Mouse (Mus musculus) CH12.LX (cell line): Measurements from ENCODE around the gene Ebf4. TPM values are rescaled to one million over a fixed set of nuclear protein-coding genes. Genes with fewer than 3 reads are reported as not detected.

Experiments used
- DNase-seq: peaks from one replicate; pipeline ENCODE4 v3.0.0-alpha.2; 2013; ENCODE audit errors: extremely low read depth
- H3K27ac ChIP-seq: 2 replicates; pipeline ENCODE4 v1.5.1; 2012; ENCODE audit warnings: low read depth, mild to moderate bottlenecking, control low read depth, moderate library complexity; ENCODE audit not compliant: insufficient read depth
- H3K27me3 ChIP-seq: replicated peaks from 2 replicates; pipeline ENCODE3; 2012; ENCODE audit warnings: inconsistent platforms
- H3K36me3 ChIP-seq, 2 experiments: replicated peaks in 1 of 2; 2 replicates each; pipeline versions ENCODE3 to v1.6.1; 2012; ENCODE audit warnings: inconsistent platforms in 1 of 2, low read length in 1 of 2, mild to moderate bottlenecking in 1 of 2, mixed read lengths in 1 of 2, moderate library complexity in 1 of 2; ENCODE audit not compliant: control insufficient read depth in 1 of 2, insufficient read depth in 1 of 2
- H3K4me1 ChIP-seq, 2 experiments: 2 replicates each; pipeline ENCODE4 v1.6.1; 2012; ENCODE audit warnings: inconsistent platforms in 1 of 2, moderate library complexity in 1 of 2; ENCODE audit not compliant: insufficient read depth in 2 of 2, control insufficient read depth in 1 of 2
- H3K4me2 ChIP-seq: 2 replicates; pipeline ENCODE4 v1.6.1; 2012; ENCODE audit warnings: low read depth, mild to moderate bottlenecking, control low read depth; ENCODE audit not compliant: poor library complexity, insufficient read depth, severe bottlenecking
- H3K4me3 ChIP-seq, 3 experiments: fragments of 150-350 bp in 1 of 3; sonication (generic) in 1 of 3; replicated peaks in 1 of 3; 2 replicates each; pipeline versions ENCODE3 to v1.5.1; 2011 to 2012; ENCODE audit warnings: low read depth in 2 of 3, low read length in 2 of 3, mild to moderate bottlenecking in 2 of 3, moderate library complexity in 2 of 3, control low read depth in 1 of 3, improper control_type of control experiment in 1 of 3, inconsistent platforms in 1 of 3, mixed read lengths in 1 of 3; ENCODE audit not compliant: poor library complexity in 1 of 3
- H3K79me2 ChIP-seq: replicated peaks from 2 replicates; pipeline ENCODE4 v1.6.1; 2012; ENCODE audit warnings: mild to moderate bottlenecking, moderate library complexity; ENCODE audit not compliant: control insufficient read depth, poor library complexity, insufficient read depth, severe bottlenecking; ENCODE audit errors: extremely low read depth
- H3K9ac ChIP-seq: 2 replicates; pipeline ENCODE4 v1.6.1; 2012; ENCODE audit warnings: low read depth, mild to moderate bottlenecking, control low read depth, moderate library complexity; ENCODE audit not compliant: insufficient read depth
- H3K9me3 ChIP-seq: replicated peaks from 2 replicates; pipeline ENCODE3; 2012; ENCODE audit warnings: low read length, inconsistent platforms, mixed read lengths
- BHLHE40 ChIP-seq: IDR thresholded peaks from 2 replicates; pipeline ENCODE4 v1.6.1; 2011; ENCODE audit warnings: mild to moderate bottlenecking, low read depth, low read length, improper control_type of control experiment
- CHD1 ChIP-seq: IDR thresholded peaks from 2 replicates; pipeline ENCODE4 v1.6.1; 2012; ENCODE audit warnings: low read depth, low read length, improper control_type of control experiment, inconsistent platforms
- CHD2 ChIP-seq: IDR thresholded peaks from 2 replicates; pipeline ENCODE4 v1.6.1; 2011; ENCODE audit warnings: low read length, improper control_type of control experiment
- CTCF ChIP-seq, 2 experiments: IDR thresholded peaks in 1 of 2; conservative IDR thresholded peaks in 1 of 2; 2 replicates each; pipeline ENCODE4 v1.5.1; 2011 to 2012; ENCODE audit warnings: low read depth in 2 of 2, low read length in 2 of 2, improper control_type of control experiment in 1 of 2, inconsistent platforms in 1 of 2, mild to moderate bottlenecking in 1 of 2, moderate library complexity in 1 of 2
- E2F4 ChIP-seq: IDR thresholded peaks from 2 replicates; pipeline ENCODE4 v1.6.1; 2011; ENCODE audit warnings: low read depth, low read length, improper control_type of control experiment; ENCODE audit not compliant: insufficient replicate concordance
- EP300 ChIP-seq: IDR thresholded peaks from 2 replicates; pipeline ENCODE4 v1.6.1; 2011; ENCODE audit warnings: low read length, improper control_type of control experiment
- HCFC1 ChIP-seq: IDR thresholded peaks from 2 replicates; pipeline ENCODE4 v1.6.1; 2012; ENCODE audit warnings: low read depth, mild to moderate bottlenecking, inconsistent platforms, low read length, improper control_type of control experiment
- IRF4 ChIP-seq: IDR thresholded peaks from 2 replicates; pipeline ENCODE4 v1.6.1; 2014; ENCODE audit warnings: low read depth, mild to moderate bottlenecking, inconsistent platforms, low read length, improper control_type of control experiment
- KAT2A ChIP-seq: IDR thresholded peaks from 2 replicates; pipeline ENCODE4 v1.6.1; 2012; ENCODE audit warnings: low read length, improper control_type of control experiment, inconsistent platforms; ENCODE audit not compliant: insufficient replicate concordance
- MAFK ChIP-seq: IDR thresholded peaks from 2 replicates; pipeline ENCODE4 v1.6.1; 2011; ENCODE audit warnings: low read length, improper control_type of control experiment; ENCODE audit not compliant: insufficient replicate concordance
- MAX ChIP-seq: IDR thresholded peaks from 2 replicates; pipeline ENCODE4 v1.6.1; 2011; ENCODE audit warnings: low read length, improper control_type of control experiment
- MEF2A ChIP-seq: IDR thresholded peaks from 2 replicates; pipeline ENCODE4 v1.6.1; 2014; ENCODE audit warnings: low read depth, mild to moderate bottlenecking, inconsistent platforms, low read length, improper control_type of control experiment, borderline replicate concordance
- PAX5 ChIP-seq: IDR thresholded peaks from 2 replicates; pipeline ENCODE4 v1.6.1; 2012; ENCODE audit warnings: low read length, inconsistent platforms, mixed read lengths
- POLR2AphosphoS2 ChIP-seq: IDR thresholded peaks from 2 replicates; pipeline ENCODE4 v1.6.1; 2011; ENCODE audit warnings: low read depth, low read length, improper control_type of control experiment
- RCOR1 ChIP-seq: conservative IDR thresholded peaks from 2 replicates; pipeline ENCODE4 v1.6.1; 2012; ENCODE audit warnings: low read depth, mild to moderate bottlenecking, inconsistent platforms, low read length, improper control_type of control experiment
- SMC3 ChIP-seq: IDR thresholded peaks from 2 replicates; pipeline ENCODE4 v1.6.1; 2011; ENCODE audit warnings: low read depth, low read length, improper control_type of control experiment
- TCF12 ChIP-seq: IDR thresholded peaks from 2 replicates; pipeline ENCODE4 v1.6.1; 2014; ENCODE audit warnings: low read depth, mild to moderate bottlenecking, inconsistent platforms, low read length, improper control_type of control experiment
- USF2 ChIP-seq: conservative IDR thresholded peaks from 2 replicates; pipeline ENCODE4 v1.6.1; 2011; ENCODE audit warnings: low read depth, low read length, improper control_type of control experiment
- dilution Hi-C: fragments of 300-500 bp; cut with MboI; formaldehyde crosslinking; loops from 2 replicates; pipeline ENCODE4 v1.14.3; 2020; ENCODE audit warnings: low sequenced_read_pairs; ENCODE audit not compliant: extremely low pct_unique_long_range_greater_than_20kb, extremely low pct_ligation_motif_present
- in situ Hi-C: fragments of 300-500 bp; cut with MboI; formaldehyde crosslinking; loops from 3 replicates; pipeline ENCODE4 v1.14.3; 2019; ENCODE audit warnings: low sequenced_read_pairs, low pct_ligation_motif_present, low pct_unique_long_range_greater_than_20kb, mixed read lengths
- polyA plus RNA-seq: library from polyadenylated mRNA; unstranded; fragments of >175 nt; gene quantifications from 2 replicates; pipeline ENCODE4 v1.2.1, GENCODE M21; 2012; ENCODE audit warnings: low read depth; ENCODE audit not compliant: insufficient read length
- total RNA-seq, 2 experiments: library from RNA; depleted of rRNA; stranded (reverse); fragments of 300-350 nt in 1 of 2; fragments of >200 nt in 1 of 2; gene quantifications; 2 replicates each; pipeline ENCODE4 v1.2.3; 2012 to 2014

The Ebf4 gene
- total and polyA plus RNA-seq, 3 experiments: 0.13 TPM; not detected in 2

DNA sequence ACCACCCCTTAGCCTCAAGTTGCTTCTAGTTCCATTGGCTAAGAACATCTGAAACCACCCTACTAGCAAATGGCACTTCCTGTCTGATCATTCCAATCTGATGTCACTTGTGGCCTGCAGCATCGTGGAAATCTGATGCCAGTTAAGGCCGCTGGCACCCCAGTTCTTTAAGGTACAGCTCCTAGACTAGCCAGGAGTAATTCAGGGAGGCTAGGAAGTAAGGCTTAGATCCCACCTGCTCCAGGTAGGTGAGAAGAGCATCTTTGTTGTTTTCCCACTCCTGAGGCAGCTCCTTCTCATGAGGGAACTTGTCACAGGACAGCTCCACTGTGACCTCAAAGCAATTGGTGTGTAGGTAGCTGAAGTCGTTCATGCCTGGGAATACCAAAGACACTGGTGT, 97.9 kb downstream of the Ebf4 start:
- no peak overlapping the region for H3K27ac ChIP-seq
- no peak overlapping the region for H3K9ac ChIP-seq

DNA sequence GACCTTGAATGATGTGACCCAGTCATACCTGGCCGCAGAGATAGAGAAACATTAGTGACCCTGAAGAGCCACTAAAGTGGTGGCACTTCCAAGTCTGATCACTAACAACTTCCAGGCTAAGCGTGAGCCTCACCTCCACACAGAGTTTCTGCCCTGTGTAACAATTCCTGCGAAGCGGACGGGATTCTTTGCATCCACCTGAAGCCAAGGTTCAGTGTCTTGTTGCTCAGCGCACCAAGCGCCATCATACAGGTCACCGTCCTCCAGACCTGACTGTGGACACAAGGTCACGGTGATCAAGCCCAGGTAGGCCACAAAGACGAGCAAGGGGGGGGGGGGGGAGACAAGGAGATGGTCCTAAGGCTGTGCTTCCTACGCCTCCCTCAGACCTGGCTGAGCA, 100.7 kb downstream of the Ebf4 start:
- in situ Hi-C loops (no loop called here), dilution Hi-C loops (no loop called here)
- no peaks in the 10 kb centered on the region for H3K9me3 ChIP-seq
- TF ChIP-seq MEF2A: no peak
- no peak for TF ChIP-seq SMC3
- TF ChIP-seq E2F4: no peak
- no peak for TF ChIP-seq TCF12
- H3K27ac ChIP-seq: no peak overlapping the region
- H3K9ac ChIP-seq: no peak overlapping the region
- H3K79me2 ChIP-seq: no peaks in the 10 kb centered on the region
- no peak overlapping the region for H3K4me3 ChIP-seq
- no peaks in the 10 kb centered on the region for H3K27me3 ChIP-seq
- peaks cover 0 to 16% of the 10 kb centered on the region in 2 experiments; a peak in 2 of 4 replicates for H3K4me1 ChIP-seq
- DNase-seq: no peak
- no peaks in the 10 kb centered on the region for H3K36me3 ChIP-seq
- H3K4me2 ChIP-seq: no peak overlapping the region

More for the DNA sequence above, 97.9 kb downstream of the Ebf4 start:
- in situ Hi-C loops (no loop called here), dilution Hi-C loops (no loop called here)
- Histone ChIP-seq H3K36me3 (no peaks in the 10 kb centered on the region), H3K9me3 (no peaks in the 10 kb centered on the region), H3K79me2 (no peaks in the 10 kb centered on the region), H3K4me3 (no peak overlapping the region), H3K27me3 (no peaks in the 10 kb centered on the region), H3K4me2 (no peak overlapping the region), H3K4me1 (peaks cover 0 to 17% of the 10 kb centered on the region in 2 experiments; a peak in 2 of 4 replicates)
- TF ChIP-seq MAX: no peak
- no peak for TF ChIP-seq CHD2
- TF ChIP-seq PAX5: no peak
- no peak for TF ChIP-seq HCFC1
- no peak for TF ChIP-seq CTCF (conservative IDR thresholded peaks at IDR 0.05 in 1 of 2, IDR thresholded peaks at IDR 0.05 in 1 of 2; ENCODE audit: low read depth in 2 of 2, low read length in 2 of 2)
- no peak for TF ChIP-seq MAFK
- no peak for TF ChIP-seq KAT2A
- no peak for TF ChIP-seq IRF4
- no peak for TF ChIP-seq BHLHE40
- no peak for TF ChIP-seq RCOR1
- TF ChIP-seq USF2: no peak
- no peak for TF ChIP-seq EP300
- no peak for TF ChIP-seq SMC3
- no peak for TF ChIP-seq CHD1
- no peak for TF ChIP-seq POLR2AphosphoS2
- no peak for DNase-seq
